18 mouse cellular contexts compared by ENCODE assay signal in genomic region chr6:87935037-87935436, GRCm38 (mm10). TPM values are rescaled to one million over a fixed set of nuclear protein-coding genes. Genes with fewer than 3 reads are reported as not detected.
DNase-seq lines count a peak whose midpoint lies in the region; ATAC-seq and TF ChIP-seq lines count a peak whose summit lies in the region.
"Had no signal": no experiment of that assay in that cellular context is flagged by ENCODE, and none has a peak within 500 bp of the region (broad histone marks: within the 10 kb centered on the region; RNA-seq: fewer than 3 reads in every experiment).

No protein-coding gene starts in this region.

- TF ChIP-seq EP300 in lung, postnatal 0 days (IDR thresholded peaks at IDR 0.05), result no peak

- TF ChIP-seq CTCF in lung, postnatal 0 days (IDR thresholded peaks at IDR 0.05), result no peak
- TF ChIP-seq CTCF in hindbrain, postnatal 0 days (IDR thresholded peaks at IDR 0.05; ENCODE audit: low read depth), result no peak
- no peak for TF ChIP-seq CTCF in intestine, postnatal 0 days (IDR thresholded peaks at IDR 0.05; ENCODE audit: low read depth)

- 85% methylated on average over 5 of the region's 5 CpGs for WGBS in heart, embryonic 12.5 days
- WGBS in lung, postnatal 0 days, result 77% methylated on average over 5 of the region's 5 CpGs
- 89% methylated on average over 5 of the region's 5 CpGs for WGBS in hindbrain, postnatal 0 days
- 85% methylated on average over 5 of the region's 5 CpGs for WGBS in intestine, postnatal 0 days

- no peaks in the 10 kb centered on the region for H3K27me3 ChIP-seq in heart, embryonic 12.5 days (replicated peaks)
- H3K27me3 ChIP-seq in lung, postnatal 0 days (replicated peaks; ENCODE audit: insufficient read depth, low read length), result no peaks in the 10 kb centered on the region
- no peaks in the 10 kb centered on the region for H3K27me3 ChIP-seq in hindbrain, postnatal 0 days (ENCODE audit: insufficient read depth, low read length)
- H3K27me3 ChIP-seq in intestine, postnatal 0 days (replicated peaks; ENCODE audit: control insufficient read depth, insufficient read depth, low read length), result no peaks in the 10 kb centered on the region
- H3K27me3 ChIP-seq: intestine, embryonic 15.5 days; liver, embryonic 12.5 days; Patski had no signal

- DNase-seq in heart, adult 11 months, result peak; percentile 96
- peak; percentile 43 for DNase-seq in lung, postnatal 0 days (ENCODE audit: low spot score)
- DNase-seq in lung, postnatal 4 days, result no peak
- peak; percentile 25 for DNase-seq in lung, postnatal 10 days
- DNase-seq in hindbrain, postnatal 0 days (ENCODE audit: low spot score), result no peak
- DNase-seq: cerebellum, adult 9-10 months; gastrocnemius, postnatal 14 days; right cerebral cortex, postnatal 25 days had no signal

- peaks cover 60% of the 10 kb centered on the region for H3K36me3 ChIP-seq in heart, embryonic 12.5 days
- H3K36me3 ChIP-seq in lung, postnatal 0 days (ENCODE audit: insufficient read depth, low read length), result peaks cover 20% of the 10 kb centered on the region
- peaks cover 29% of the 10 kb centered on the region for H3K36me3 ChIP-seq in hindbrain, postnatal 0 days (ENCODE audit: insufficient read depth, low read length)
- H3K36me3 ChIP-seq in intestine, postnatal 0 days (ENCODE audit: control insufficient read depth, insufficient read depth), result peaks cover 38% of the 10 kb centered on the region

- peaks cover 9% of the 10 kb centered on the region for H3K9me3 ChIP-seq in heart, embryonic 12.5 days (replicated peaks)
- no peaks in the 10 kb centered on the region for H3K9me3 ChIP-seq in lung, postnatal 0 days (ENCODE audit: low read length)
- H3K9me3 ChIP-seq in hindbrain, postnatal 0 days (ENCODE audit: low read length), result no peaks in the 10 kb centered on the region
- no peaks in the 10 kb centered on the region for H3K9me3 ChIP-seq in intestine, postnatal 0 days (ENCODE audit: control insufficient read depth)
- H3K9me3 ChIP-seq: intestine, embryonic 15.5 days had no signal

- no peak overlapping the region for H3K4me3 ChIP-seq in heart, embryonic 12.5 days
- H3K4me3 ChIP-seq in lung, postnatal 0 days (ENCODE audit: low read depth, low read length), result no peak overlapping the region
- no peak overlapping the region for H3K4me3 ChIP-seq in hindbrain, postnatal 0 days (ENCODE audit: low read length)
- no peak overlapping the region for H3K4me3 ChIP-seq in intestine, postnatal 0 days (ENCODE audit: low read depth, low read length)
- H3K4me3 ChIP-seq: embryonic facial prominence, embryonic 10.5 days; intestine, embryonic 15.5 days; liver, embryonic 12.5 days had no signal

- H3K9ac ChIP-seq in heart, embryonic 12.5 days, result no peak overlapping the region
- H3K9ac ChIP-seq in lung, postnatal 0 days (replicated peaks; ENCODE audit: low read depth), result no peak overlapping the region
- no peak overlapping the region for H3K9ac ChIP-seq in hindbrain, postnatal 0 days (replicated peaks; ENCODE audit: low read length)
- no peak overlapping the region for H3K9ac ChIP-seq in intestine, postnatal 0 days (ENCODE audit: low read depth, low read length)
- H3K9ac ChIP-seq: hindbrain, embryonic 14.5 days; intestine, embryonic 15.5 days; liver, embryonic 12.5 days had no signal

- peaks cover 8% of the 10 kb centered on the region; the same call in 1 of the 2 replicates for H3K4me1 ChIP-seq in heart, embryonic 12.5 days (replicated peaks)
- no peaks in the 10 kb centered on the region for H3K4me1 ChIP-seq in lung, postnatal 0 days (ENCODE audit: insufficient read depth, low read depth, low read length)
- no peaks in the 10 kb centered on the region for H3K4me1 ChIP-seq in hindbrain, postnatal 0 days (ENCODE audit: insufficient read depth, low read length)
- H3K4me1 ChIP-seq in intestine, postnatal 0 days (replicated peaks; ENCODE audit: control insufficient read depth, insufficient read depth, low read length), result no peaks in the 10 kb centered on the region
- H3K4me1 ChIP-seq: liver, embryonic 12.5 days had no signal

- H3K4me2 ChIP-seq in heart, embryonic 12.5 days, result no peak overlapping the region
- H3K4me2 ChIP-seq in lung, postnatal 0 days (replicated peaks; ENCODE audit: low read depth, low read length), result no peak overlapping the region
- no peak overlapping the region for H3K4me2 ChIP-seq in hindbrain, postnatal 0 days (ENCODE audit: low read depth, low read length)
- no peak overlapping the region for H3K4me2 ChIP-seq in intestine, postnatal 0 days (replicated peaks; ENCODE audit: low read depth)
- H3K4me2 ChIP-seq: hindbrain, embryonic 14.5 days; intestine, embryonic 15.5 days; liver, embryonic 12.5 days had no signal

- no peak overlapping the region for H3K27ac ChIP-seq in heart, embryonic 12.5 days (ENCODE audit: poor library complexity, severe bottlenecking)
- H3K27ac ChIP-seq in lung, postnatal 0 days (ENCODE audit: low read length), result no peak overlapping the region
- no peak overlapping the region for H3K27ac ChIP-seq in hindbrain, postnatal 0 days
- H3K27ac ChIP-seq in intestine, postnatal 0 days (ENCODE audit: low read depth, low read length), result no peak overlapping the region
- H3K27ac ChIP-seq: embryonic facial prominence, embryonic 10.5 days; hindbrain, embryonic 14.5 days; intestine, embryonic 15.5 days; kidney, postnatal 0 days; liver, embryonic 12.5 days; stomach, postnatal 0 days had no signal

- no peak for ATAC-seq in heart, embryonic 12.5 days (ENCODE audit: insufficient number of reproducible peaks, low FRiP score)
- no peak for ATAC-seq in lung, postnatal 0 days
- no peak for ATAC-seq in hindbrain, postnatal 0 days
- ATAC-seq in intestine, postnatal 0 days, result no peak
- ATAC-seq: intestine, embryonic 15.5 days; liver, embryonic 12.5 days; Patski had no signal

RNA-seq across cellular contexts. Expression of gene Hmces, which starts 21.3 kb away (rescaled TPM):
- polyA plus RNA-seq in heart, embryonic 12.5 days (2016; fragmentation: Nextera tagmentation; extraction: Ambion mirVana), result 25.4 and 27.8 TPM in 2 replicates
- 33.5 and 34.5 TPM in 2 replicates for polyA plus RNA-seq in lung, postnatal 0 days (2015; fragmentation: Nextera tagmentation; extraction: Ambion mirVana)
- 21.1 and 22.5 TPM in 2 replicates for total RNA-seq in hindbrain, postnatal 0 days (2014; rRNA removed)
- polyA plus RNA-seq in hindbrain, postnatal 0 days (2015; fragmentation: Nextera tagmentation; extraction: Ambion mirVana), result 35.8 and 36.8 TPM in 2 replicates
- 17.9 and 19.3 TPM in 2 replicates for polyA plus RNA-seq in intestine, postnatal 0 days (2015; fragmentation: Nextera tagmentation; extraction: Ambion mirVana)

RNA-seq across cellular contexts. Expression of gene H1fx, which starts 46.4 kb away (rescaled TPM):
- polyA plus RNA-seq in heart, embryonic 12.5 days (2016; fragmentation: Nextera tagmentation; extraction: Ambion mirVana), result 32.6 and 34.0 TPM in 2 replicates
- 9.1 and 11.5 TPM in 2 replicates for polyA plus RNA-seq in lung, postnatal 0 days (2015; fragmentation: Nextera tagmentation; extraction: Ambion mirVana)
- total RNA-seq in hindbrain, postnatal 0 days (2014; rRNA removed), result 21.9 and 58.5 TPM in 2 replicates
- 56.3 and 61.3 TPM in 2 replicates for polyA plus RNA-seq in hindbrain, postnatal 0 days (2015; fragmentation: Nextera tagmentation; extraction: Ambion mirVana)
- 15.4 and 17.5 TPM in 2 replicates for polyA plus RNA-seq in intestine, postnatal 0 days (2015; fragmentation: Nextera tagmentation; extraction: Ambion mirVana)
- total RNA-seq: neutrophil, adult 5-6 weeks had no signal

RNA-seq across cellular contexts. Expression of gene Copg1, which starts 47.4 kb away (rescaled TPM):
- polyA plus RNA-seq in heart, embryonic 12.5 days (2016; fragmentation: Nextera tagmentation; extraction: Ambion mirVana), result 144 and 145 TPM in 2 replicates
- polyA plus RNA-seq in lung, postnatal 0 days (2015; fragmentation: Nextera tagmentation; extraction: Ambion mirVana), result 72.2 and 75.4 TPM in 2 replicates
- 242 and 247 TPM in 2 replicates for total RNA-seq in hindbrain, postnatal 0 days (2014; rRNA removed)
- polyA plus RNA-seq in hindbrain, postnatal 0 days (2015; fragmentation: Nextera tagmentation; extraction: Ambion mirVana), result 200 and 216 TPM in 2 replicates
- polyA plus RNA-seq in intestine, postnatal 0 days (2015; fragmentation: Nextera tagmentation; extraction: Ambion mirVana), result 88.5 and 89.5 TPM in 2 replicates

Comparison
In these comparisons a context has a peak if more than half of its experiments do, and no peak if none do; other contexts are left out.
1. DNase-seq: peak in heart, adult 11 months (single experiment), lung, postnatal 0 days (single experiment) and lung, postnatal 10 days (single experiment); none in lung, postnatal 4 days (0 of 2) and hindbrain, postnatal 0 days (single experiment).